Mouse (Mus musculus): Measurements from ENCODE around the gene AC124108.1. TPM values are rescaled to one million over a fixed set of nuclear protein-coding genes. Genes with fewer than 3 reads are reported as not detected.

Gene AC124108.1
- polyA plus RNA-seq, 1 experiment from 2014 or later, result 0.09 TPM

MicroRNAs encoded within 50 kb of the gene (microRNA counts, 519-probe panel; counts per million panel counts)
- not detected for microRNA mmu-miR-135b

Small RNA genes lying within 50 kb of the gene (microRNA-seq; reads per million reads assigned to microRNA genes)
- gene Mir135b, result 182 reads per million, percentile 65 among the genes with 10 or more reads in this experiment

Other genes starting within 250 kb of the AC124108.1 start
- 2.1 and 2.4 TPM in 2 replicates for gene Slc45a3, start 228.5 kb upstream of the AC124108.1 start, polyA plus RNA-seq (2014; fragmentation: Nextera tagmentation; extraction: Ambion mirVana)
- gene Elk4, start 183.8 kb upstream of the AC124108.1 start, polyA plus RNA-seq (2014; fragmentation: Nextera tagmentation; extraction: Ambion mirVana), result 26.3 and 31.0 TPM in 2 replicates
- gene Mfsd4a, start 123.4 kb upstream of the AC124108.1 start, polyA plus RNA-seq (2014; fragmentation: Nextera tagmentation; extraction: Ambion mirVana), result 13.4 TPM in 2 replicates
- 7.6 and 7.7 TPM in 2 replicates for gene Cdk18, start 51.8 kb upstream of the AC124108.1 start, polyA plus RNA-seq (2014; fragmentation: Nextera tagmentation; extraction: Ambion mirVana)
- 0.27 and 0.52 TPM in 2 replicates for gene Lemd1, start within 50 bp of the AC124108.1 start, polyA plus RNA-seq (2014; fragmentation: Nextera tagmentation; extraction: Ambion mirVana)
- not detected in 2 replicates for gene Gm10188, start 38.3 kb downstream of the AC124108.1 start, polyA plus RNA-seq (2014; fragmentation: Nextera tagmentation; extraction: Ambion mirVana)
- gene Klhdc8a, start 107.2 kb downstream of the AC124108.1 start, polyA plus RNA-seq (2014; fragmentation: Nextera tagmentation; extraction: Ambion mirVana), result 0.19 and 0.22 TPM in 2 replicates
- 2.1 and 4.4 TPM in 2 replicates for gene Nuak2, start 124.7 kb downstream of the AC124108.1 start, polyA plus RNA-seq (2014; fragmentation: Nextera tagmentation; extraction: Ambion mirVana)
- 6.4 and 7.8 TPM in 2 replicates for gene Tmcc2, start 199.8 kb downstream of the AC124108.1 start, polyA plus RNA-seq (2014; fragmentation: Nextera tagmentation; extraction: Ambion mirVana)
- gene Dstyk, start 226.1 kb downstream of the AC124108.1 start, polyA plus RNA-seq (2014; fragmentation: Nextera tagmentation; extraction: Ambion mirVana), result 11.4 and 13.1 TPM in 2 replicates

All from intestine, embryonic 14.5 days (tissue).